Mouse (Mus musculus): Measurements from ENCODE around the gene Ddx42. TPM values are rescaled to one million over a fixed set of nuclear protein-coding genes. Genes with fewer than 3 reads are reported as not detected.

Gene Ddx42
- 96.6 and 110 TPM in 2 replicates for polyA plus RNA-seq (2014; fragmentation: Nextera tagmentation; extraction: Ambion mirVana)

DNA sequence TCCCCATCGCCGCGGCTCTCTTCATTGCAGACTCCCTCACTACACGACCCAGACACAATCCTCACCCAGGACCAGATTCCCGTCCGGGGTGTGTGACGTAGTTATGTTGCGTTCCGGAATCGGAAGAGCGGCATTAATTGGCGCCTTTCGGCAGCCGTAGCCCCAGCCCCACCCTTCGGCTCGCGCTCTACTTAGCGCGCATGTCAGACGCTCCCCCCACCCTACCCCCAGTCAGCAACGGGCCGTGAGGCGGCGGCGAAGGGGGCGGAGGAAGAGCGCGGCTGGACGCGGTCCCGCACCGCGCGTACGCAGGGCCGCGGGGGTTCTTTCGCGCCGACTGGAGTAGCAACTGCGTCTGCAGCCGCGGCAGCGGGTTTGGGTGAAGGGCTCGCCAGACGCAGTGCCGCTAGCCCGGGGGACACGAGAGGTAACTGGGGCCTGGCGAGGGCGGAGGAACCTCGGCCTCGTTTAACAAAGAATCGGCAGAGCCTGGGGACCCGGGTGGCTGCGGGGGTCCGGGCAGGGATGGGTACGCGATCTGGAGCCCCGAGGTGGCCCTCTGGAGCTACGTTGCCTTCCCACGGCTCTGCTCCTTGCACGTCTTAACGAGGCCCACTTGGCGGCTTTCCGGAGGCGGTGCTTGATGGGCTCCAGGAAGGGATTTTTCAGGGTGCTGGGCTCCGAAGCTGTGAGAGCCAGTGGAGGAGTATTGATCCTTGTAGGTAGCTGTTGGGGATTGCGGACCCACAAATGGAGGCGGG, at the start of gene Ddx42:
Gene Ddx42 (plus strand): TSS at position 197 of the 761 bp plus-strand sequence.
- Histone ChIP-seq H3K36me3 (ENCODE audit: control insufficient read depth, insufficient read depth, low read length) (peaks cover under 1% of the 10 kb centered on the region; the same call in 1 of the 2 replicates), H3K4me1 (ENCODE audit: control insufficient read depth, insufficient read depth, low read length) (peaks cover 12% of the 10 kb centered on the region), H3K4me3 (ENCODE audit: low read depth, low read length) (peak within 1 kb of the TSS; percentile 85), H3K9me3 (ENCODE audit: control insufficient read depth, low read length) (no peaks in the 10 kb centered on the region), H3K27ac (replicated peaks; ENCODE audit: low read depth, low read length) (peak within 1 kb of the TSS; percentile 92), H3K4me2 (ENCODE audit: low read depth, severe bottlenecking) (peak within 1 kb of the TSS; percentile 49), H3K27me3 (ENCODE audit: control insufficient read depth, insufficient read depth, low read length) (no peaks in the 10 kb centered on the region), H3K9ac (ENCODE audit: low read length) (peak within 1 kb of the TSS; percentile 90)
- DNase-seq (ENCODE audit: low spot score) (peak; percentile 89), ATAC-seq (ENCODE audit: insufficient number of reproducible peaks, low FRiP score, low TSS enrichment, low read depth) (peak; percentile 92)
- WGBS: under 1% methylated on average over 69 of the region's 70 CpGs

- Histone ChIP-seq H3K4me3 (ENCODE audit: low read depth, low read length) (no peak overlapping the region), H3K9ac (ENCODE audit: low read length) (no peak overlapping the region), H3K9me3 (ENCODE audit: control insufficient read depth, low read length) (no peaks in the 10 kb centered on the region), H3K27ac (replicated peaks; ENCODE audit: low read depth, low read length) (no peak overlapping the region), H3K4me1 (ENCODE audit: control insufficient read depth, insufficient read depth, low read length) (no peaks in the 10 kb centered on the region), H3K27me3 (ENCODE audit: control insufficient read depth, insufficient read depth, low read length) (no peaks in the 10 kb centered on the region), H3K36me3 (ENCODE audit: control insufficient read depth, insufficient read depth, low read length) (peaks cover 12% of the 10 kb centered on the region), H3K4me2 (ENCODE audit: low read depth, severe bottlenecking) (no peak overlapping the region)
- WGBS: 86% methylated on average over 5 of the region's 5 CpGs
- no peak for ATAC-seq (ENCODE audit: insufficient number of reproducible peaks, low FRiP score, low TSS enrichment, low read depth)
- DNase-seq (ENCODE audit: low spot score): no peak
Measured at GRCm38 (mm10) chr11:106167435-106167834, 49.3 kb upstream of the Ddx42 start.

GRCm38 (mm10) chr11:106170807-106171206, 45.9 kb upstream of the Ddx42 start:
- no peaks in the 10 kb centered on the region for H3K4me1 ChIP-seq (ENCODE audit: control insufficient read depth, insufficient read depth, low read length)
- DNase-seq (ENCODE audit: low spot score) (no peak), ATAC-seq (ENCODE audit: insufficient number of reproducible peaks, low FRiP score, low TSS enrichment, low read depth) (no peak)
- no peak overlapping the region for H3K4me2 ChIP-seq (ENCODE audit: low read depth, severe bottlenecking)
- H3K9ac ChIP-seq (ENCODE audit: low read length): no peak overlapping the region
- no peak overlapping the region for H3K4me3 ChIP-seq (ENCODE audit: low read depth, low read length)
- H3K36me3 ChIP-seq (ENCODE audit: control insufficient read depth, insufficient read depth, low read length): peaks cover 7% of the 10 kb centered on the region
- no peaks in the 10 kb centered on the region for H3K9me3 ChIP-seq (ENCODE audit: control insufficient read depth, low read length)
- 79% methylated on average over 7 of the region's 7 CpGs for WGBS
- H3K27me3 ChIP-seq (ENCODE audit: control insufficient read depth, insufficient read depth, low read length): no peaks in the 10 kb centered on the region
- H3K27ac ChIP-seq (replicated peaks; ENCODE audit: low read depth, low read length): no peak overlapping the region

- Histone ChIP-seq H3K4me3 (ENCODE audit: low read depth, low read length) (no peak overlapping the region), H3K27me3 (ENCODE audit: control insufficient read depth, insufficient read depth, low read length) (no peaks in the 10 kb centered on the region), H3K27ac (replicated peaks; ENCODE audit: low read depth, low read length) (no peak overlapping the region), H3K9me3 (ENCODE audit: control insufficient read depth, low read length) (no peaks in the 10 kb centered on the region), H3K36me3 (ENCODE audit: control insufficient read depth, insufficient read depth, low read length) (peaks cover 2% of the 10 kb centered on the region; the same call in 1 of the 2 replicates), H3K9ac (ENCODE audit: low read length) (no peak overlapping the region), H3K4me1 (ENCODE audit: control insufficient read depth, insufficient read depth, low read length) (no peaks in the 10 kb centered on the region), H3K4me2 (ENCODE audit: low read depth, severe bottlenecking) (no peak overlapping the region)
- no peak for DNase-seq (ENCODE audit: low spot score)
- no peak for ATAC-seq (ENCODE audit: insufficient number of reproducible peaks, low FRiP score, low TSS enrichment, low read depth)
- WGBS: 98% methylated on average over 2 of the region's 2 CpGs
Measured at GRCm38 (mm10) chr11:106173228-106173627, 43.5 kb upstream of the Ddx42 start.

- Histone ChIP-seq H3K27ac (replicated peaks; ENCODE audit: low read depth, low read length) (no peak overlapping the region), H3K9ac (ENCODE audit: low read length) (no peak overlapping the region), H3K27me3 (ENCODE audit: control insufficient read depth, insufficient read depth, low read length) (no peaks in the 10 kb centered on the region), H3K9me3 (ENCODE audit: control insufficient read depth, low read length) (no peaks in the 10 kb centered on the region), H3K4me2 (ENCODE audit: low read depth, severe bottlenecking) (no peak overlapping the region), H3K4me3 (ENCODE audit: low read depth, low read length) (no peak overlapping the region), H3K4me1 (ENCODE audit: control insufficient read depth, insufficient read depth, low read length) (no peaks in the 10 kb centered on the region), H3K36me3 (ENCODE audit: control insufficient read depth, insufficient read depth, low read length) (peaks cover 2% of the 10 kb centered on the region; the same call in 1 of the 2 replicates)
- WGBS: 82% methylated on average over 5 of the region's 5 CpGs
- ATAC-seq (ENCODE audit: insufficient number of reproducible peaks, low FRiP score, low TSS enrichment, low read depth) (no peak), DNase-seq (ENCODE audit: low spot score) (no peak)
Measured at GRCm38 (mm10) chr11:106174372-106174771, 42.4 kb upstream of the Ddx42 start.

- Histone ChIP-seq H3K4me2 (ENCODE audit: low read depth, severe bottlenecking) (no peak overlapping the region), H3K27ac (replicated peaks; ENCODE audit: low read depth, low read length) (no peak overlapping the region)
Measured at GRCm38 (mm10) chr11:106175081-106175480, 41.6 kb upstream of the Ddx42 start.

GRCm38 (mm10) chr11:106176372-106176771, 40.4 kb upstream of the Ddx42 start:
- Histone ChIP-seq H3K27me3 (ENCODE audit: control insufficient read depth, insufficient read depth, low read length) (no peaks in the 10 kb centered on the region), H3K9me3 (ENCODE audit: control insufficient read depth, low read length) (no peaks in the 10 kb centered on the region), H3K4me3 (ENCODE audit: low read depth, low read length) (no peak overlapping the region), H3K4me1 (ENCODE audit: control insufficient read depth, insufficient read depth, low read length) (no peaks in the 10 kb centered on the region), H3K36me3 (ENCODE audit: control insufficient read depth, insufficient read depth, low read length) (no peaks in the 10 kb centered on the region), H3K27ac (replicated peaks; ENCODE audit: low read depth, low read length) (no peak overlapping the region), H3K9ac (ENCODE audit: low read length) (no peak overlapping the region), H3K4me2 (ENCODE audit: low read depth, severe bottlenecking) (no peak overlapping the region)
- 87% methylated on average over 5 of the region's 5 CpGs for WGBS
- ATAC-seq (ENCODE audit: insufficient number of reproducible peaks, low FRiP score, low TSS enrichment, low read depth): no peak
- no peak for DNase-seq (ENCODE audit: low spot score)

More at GRCm38 (mm10) chr11:106175081-106175480, 41.6 kb upstream of the Ddx42 start:
- peaks cover 2% of the 10 kb centered on the region; the same call in 1 of the 2 replicates for H3K36me3 ChIP-seq (ENCODE audit: control insufficient read depth, insufficient read depth, low read length)
- no peak overlapping the region for H3K9ac ChIP-seq (ENCODE audit: low read length)
- no peaks in the 10 kb centered on the region for H3K9me3 ChIP-seq (ENCODE audit: control insufficient read depth, low read length)
- WGBS: 58% methylated on average over 3 of the region's 3 CpGs
- H3K4me3 ChIP-seq (ENCODE audit: low read depth, low read length): no peak overlapping the region
- no peaks in the 10 kb centered on the region for H3K27me3 ChIP-seq (ENCODE audit: control insufficient read depth, insufficient read depth, low read length)
- DNase-seq (ENCODE audit: low spot score) (no peak), ATAC-seq (ENCODE audit: insufficient number of reproducible peaks, low FRiP score, low TSS enrichment, low read depth) (no peak)
- H3K4me1 ChIP-seq (ENCODE audit: control insufficient read depth, insufficient read depth, low read length): no peaks in the 10 kb centered on the region

DNA sequence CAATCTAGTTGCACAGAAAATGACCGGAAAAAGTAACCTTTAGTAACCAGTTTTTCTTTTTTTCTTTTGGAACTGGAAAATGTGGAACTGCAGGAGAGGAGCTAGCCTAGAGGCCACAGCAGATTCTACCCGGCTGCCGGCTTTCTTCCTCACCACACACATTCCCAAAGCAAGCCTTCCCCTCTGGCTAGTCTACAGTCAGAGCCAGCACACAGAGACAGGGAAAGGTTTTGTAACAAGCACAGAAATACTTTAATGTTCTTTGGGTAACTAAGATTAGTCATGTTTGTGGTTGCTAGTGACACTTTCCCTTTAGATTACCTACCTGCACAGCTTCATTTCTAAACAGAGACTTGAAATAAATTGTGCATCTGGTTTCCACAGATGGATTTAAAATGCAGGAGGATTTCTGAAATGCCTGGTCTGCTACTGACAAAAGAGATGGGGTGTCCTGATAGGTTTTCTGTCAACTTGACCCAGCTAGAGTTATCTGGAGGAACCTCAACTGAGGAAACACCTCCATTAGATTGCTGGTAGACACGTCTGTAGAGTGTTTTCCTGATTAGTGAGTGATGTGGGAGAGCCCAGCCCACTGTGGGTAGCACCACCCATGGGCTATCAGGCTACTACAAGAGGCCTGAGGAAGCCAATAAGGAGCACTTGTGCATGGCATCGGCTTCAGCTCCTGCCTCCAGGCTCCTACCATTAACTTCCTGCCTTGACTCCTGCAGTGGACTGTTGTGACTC, 38.5 kb upstream of the Ddx42 start:
- Histone ChIP-seq H3K9ac (ENCODE audit: low read length) (no peak overlapping the region), H3K4me3 (ENCODE audit: low read depth, low read length) (no peak overlapping the region), H3K4me1 (ENCODE audit: control insufficient read depth, insufficient read depth, low read length) (no peaks in the 10 kb centered on the region), H3K9me3 (ENCODE audit: control insufficient read depth, low read length) (no peaks in the 10 kb centered on the region), H3K36me3 (ENCODE audit: control insufficient read depth, insufficient read depth, low read length) (no peaks in the 10 kb centered on the region), H3K4me2 (ENCODE audit: low read depth, severe bottlenecking) (no peak overlapping the region), H3K27ac (replicated peaks; ENCODE audit: low read depth, low read length) (no peak overlapping the region), H3K27me3 (ENCODE audit: control insufficient read depth, insufficient read depth, low read length) (no peaks in the 10 kb centered on the region)
- ATAC-seq (ENCODE audit: insufficient number of reproducible peaks, low FRiP score, low TSS enrichment, low read depth) (no peak), DNase-seq (ENCODE audit: low spot score) (no peak)
- 68% methylated on average over 5 of the region's 5 CpGs for WGBS

All from limb, embryonic 11.5 days (tissue).